Mouse (Mus musculus) cerebellum, adult 2 months (tissue): ENCODE results near the gene Ten1. TPM values are rescaled to one million over a fixed set of nuclear protein-coding genes. Genes with fewer than 3 reads are reported as not detected.
A peak's percentile ranks its signal among the peaks of the same experiment; 100 is the strongest.

ENCODE experiments used
- DNase-seq, 2 experiments: peaks; one replicate each; pipeline ENCODE4 v3.0.0; 2021
- H3K27ac ChIP-seq: fragments of 200-500 bp; 2 replicates; pipeline ENCODE4 v1.5.1; 2012; ENCODE audit warnings: low read length, control low read depth, inconsistent platforms; ENCODE audit not compliant: insufficient read depth
- H3K27me3 ChIP-seq: fragments of 200-500 bp; 2 replicates; pipeline ENCODE4 v1.6.1; 2012; ENCODE audit warnings: inconsistent platforms, mild to moderate bottlenecking, low read length, moderate library complexity; ENCODE audit not compliant: control insufficient read depth, insufficient read depth
- H3K4me1 ChIP-seq: fragments of 200-500 bp; 2 replicates; pipeline ENCODE4 v1.6.1; 2011; ENCODE audit warnings: low read length; ENCODE audit not compliant: control insufficient read depth, insufficient read depth
- H3K4me3 ChIP-seq: fragments of 200-500 bp; replicated peaks from 2 replicates; pipeline ENCODE3; 2011; ENCODE audit warnings: mild to moderate bottlenecking, low read depth, low read length, control low read depth; ENCODE audit not compliant: insufficient read depth
- CTCF ChIP-seq: fragments of 200-500 bp; IDR thresholded peaks from 2 replicates; pipeline ENCODE4 v1.5.1; 2011; ENCODE audit warnings: low read depth, mild to moderate bottlenecking, control low read depth, low read length, moderate library complexity, borderline replicate concordance; ENCODE audit not compliant: insufficient read depth
- POLR2A ChIP-seq: fragments of 200-500 bp; IDR thresholded peaks from 2 replicates; pipeline ENCODE4 v1.6.1; 2011; ENCODE audit warnings: low read length, control low read depth, borderline replicate concordance; ENCODE audit not compliant: insufficient read depth
- WGBS: fragments of 180-500 bp; shearing (Covaris S2); methylation state at CpG from one replicate; pipeline ENCODE4 v1.1.7; 2018; 5-methylcytosine and 5-hydroxymethylcytosine counted together
- polyA plus RNA-seq: library from polyadenylated mRNA; depleted of rRNA; stranded (reverse); fragments of >200 nt; gene quantifications from 2 replicates; pipeline ENCODE4 v1.2.3, GENCODE M21; 2012

Ten1 gene
- polyA plus RNA-seq, 1 experiment, result 56.8 TPM

- H3K4me3 ChIP-seq, result peak overlapping the region; percentile 83
- H3K27ac ChIP-seq, result peak overlapping the region; percentile 58
- H3K4me1 ChIP-seq, result no peaks in the 10 kb centered on the region; the same call in 1 of the 2 replicates
- H3K27me3 ChIP-seq, result no peaks in the 10 kb centered on the region
- TF ChIP-seq CTCF (no peak), POLR2A (no peak)
- 14% methylated on average over 13 of the region's 13 CpGs for WGBS
- no peak for DNase-seq
Measured at GRCm38 (mm10) chr11:116198132-116198531, 523 bp upstream of the Ten1 start.

GRCm38 (mm10) chr11:116201151-116201550 lies 2.5 kb downstream of the Ten1 start:
- Histone ChIP-seq H3K27ac (no peak overlapping the region), H3K27me3 (no peaks in the 10 kb centered on the region), H3K4me3 (no peak overlapping the region), H3K4me1 (no peaks in the 10 kb centered on the region; the same call in 1 of the 2 replicates)
- no peak for DNase-seq
- WGBS, result 99% methylated on average over 2 of the region's 2 CpGs
- no peak for TF ChIP-seq CTCF

- Histone ChIP-seq H3K27me3 (no peaks in the 10 kb centered on the region), H3K27ac (no peak overlapping the region), H3K4me1 (no peaks in the 10 kb centered on the region), H3K4me3 (no peak overlapping the region)
- TF ChIP-seq POLR2A, result no peak
- TF ChIP-seq CTCF, result no peak
- WGBS, result 95% methylated on average over 3 of the region's 3 CpGs
- no peak for DNase-seq
Measured at GRCm38 (mm10) chr11:116203150-116203549, 4.5 kb downstream of the Ten1 start.

GRCm38 (mm10) chr11:116206678-116207077 lies 8.0 kb downstream of the Ten1 start:
- no peak for DNase-seq
- no peak for TF ChIP-seq POLR2A
- no peak for TF ChIP-seq CTCF
- Histone ChIP-seq H3K4me1 (no peaks in the 10 kb centered on the region), H3K4me3 (no peak overlapping the region), H3K27me3 (no peaks in the 10 kb centered on the region), H3K27ac (no peak overlapping the region)
- WGBS, result 59% methylated on average over 4 of the region's 4 CpGs

- no peak for TF ChIP-seq POLR2A
- TF ChIP-seq CTCF, result no peak
- 83% methylated on average over 3 of the region's 3 CpGs for WGBS
- H3K27me3 ChIP-seq, result no peaks in the 10 kb centered on the region
Measured at GRCm38 (mm10) chr11:116208660-116209059, 10.0 kb downstream of the Ten1 start.

GRCm38 (mm10) chr11:116209257-116209656 lies 10.6 kb downstream of the Ten1 start:
- no peak for DNase-seq
- Histone ChIP-seq H3K4me3 (no peak overlapping the region), H3K4me1 (no peaks in the 10 kb centered on the region), H3K27ac (no peak overlapping the region), H3K27me3 (no peaks in the 10 kb centered on the region)
- TF ChIP-seq POLR2A (no peak), CTCF (no peak)
- WGBS, result 80% methylated on average over 8 of the region's 8 CpGs

More at GRCm38 (mm10) chr11:116208660-116209059, 10.0 kb downstream of the Ten1 start:
- DNase-seq, result no peak
- Histone ChIP-seq H3K4me3 (no peak overlapping the region), H3K4me1 (no peaks in the 10 kb centered on the region), H3K27ac (no peak overlapping the region)

- Histone ChIP-seq H3K27ac (no peak overlapping the region), H3K4me3 (no peak overlapping the region), H3K27me3 (no peaks in the 10 kb centered on the region), H3K4me1 (no peaks in the 10 kb centered on the region)
- no peak for DNase-seq
- TF ChIP-seq POLR2A (no peak), CTCF (no peak)
- WGBS, result 79% methylated on average over 5 of the region's 5 CpGs
Measured at GRCm38 (mm10) chr11:116210696-116211095, 12.0 kb downstream of the Ten1 start.

GRCm38 (mm10) chr11:116212847-116213246 lies 14.2 kb downstream of the Ten1 start:
- no peak for TF ChIP-seq CTCF
- TF ChIP-seq POLR2A, result no peak
- Histone ChIP-seq H3K4me3 (no peak overlapping the region), H3K4me1 (no peaks in the 10 kb centered on the region), H3K27me3 (no peaks in the 10 kb centered on the region), H3K27ac (no peak overlapping the region)
- 91% methylated on average over 6 of the region's 6 CpGs for WGBS
- DNase-seq, result no peak
